Mouse (Mus musculus) thymus, adult 2 months (tissue): Measurements from ENCODE around the gene Adcy9. TPM values are rescaled to one million over a fixed set of nuclear protein-coding genes. Genes with fewer than 3 reads are reported as not detected.

Source experiments
- DNase-seq: peaks from one replicate; pipeline ENCODE4 v3.0.0; 2021
- H3K27ac ChIP-seq: fragments of 200-500 bp; 2 replicates; pipeline ENCODE4 v1.5.1; 2012; ENCODE audit warnings: low read length, control low read depth; ENCODE audit not compliant: control insufficient read depth, insufficient read depth
- H3K27me3 ChIP-seq: fragments of 200-500 bp; 2 replicates; pipeline ENCODE4 v1.6.1; 2012; ENCODE audit warnings: mild to moderate bottlenecking, low read length, moderate library complexity, mixed read lengths; ENCODE audit not compliant: control insufficient read depth, insufficient read depth
- H3K36me3 ChIP-seq: fragments of 200-500 bp; 2 replicates; pipeline ENCODE4 v1.6.1; 2012; ENCODE audit warnings: mild to moderate bottlenecking, low read length, moderate library complexity; ENCODE audit not compliant: control insufficient read depth, insufficient read depth
- H3K4me1 ChIP-seq: fragments of 200-500 bp; replicated peaks from 2 replicates; pipeline ENCODE4 v1.6.1; 2012; ENCODE audit warnings: low read length; ENCODE audit not compliant: control insufficient read depth, insufficient read depth
- H3K4me3 ChIP-seq: fragments of 200-500 bp; 2 replicates; pipeline ENCODE4 v1.5.1; 2012; ENCODE audit warnings: mild to moderate bottlenecking, low read length, control low read depth, moderate library complexity; ENCODE audit not compliant: control insufficient read depth, insufficient read depth
- CTCF ChIP-seq: fragments of 200-500 bp; IDR thresholded peaks from 2 replicates; pipeline ENCODE4 v1.5.1; 2012; ENCODE audit warnings: mild to moderate bottlenecking, control low read depth, low read length, moderate library complexity, borderline replicate concordance; ENCODE audit not compliant: control insufficient read depth, poor library complexity, insufficient read depth; ENCODE audit errors: extremely low read depth
- POLR2A ChIP-seq: fragments of 200-500 bp; IDR thresholded peaks from 2 replicates; pipeline ENCODE4 v1.6.1; 2012; ENCODE audit warnings: mild to moderate bottlenecking, low read length, control low read depth, moderate library complexity; ENCODE audit not compliant: control insufficient read depth, poor library complexity, insufficient read depth; ENCODE audit errors: extremely low read depth
- WGBS: fragments of 180-500 bp; shearing (Covaris S2); methylation state at CpG from one replicate; pipeline ENCODE4 v1.1.7; 2018; 5-methylcytosine and 5-hydroxymethylcytosine counted together
- polyA plus RNA-seq: library from polyadenylated mRNA; depleted of rRNA; stranded (reverse); fragments of >200 nt; gene quantifications from 2 replicates; pipeline ENCODE4 v1.2.3, GENCODE M21; 2012

The Adcy9 gene
- polyA plus RNA-seq, 1 experiment, result 7.6 TPM

- Histone ChIP-seq H3K4me3 (no peak overlapping the region), H3K36me3 (no peaks in the 10 kb centered on the region), H3K27me3 (no peaks in the 10 kb centered on the region), H3K27ac (no peak overlapping the region), H3K4me1 (no peaks in the 10 kb centered on the region)
- WGBS, result 94% methylated on average over 6 of the region's 6 CpGs
- TF ChIP-seq CTCF (no peak), POLR2A (no peak)
- no peak for DNase-seq
These were observed 14.2 kb downstream of the Adcy9 start for GRCm38 (mm10) chr16:4406047-4406586.

- Histone ChIP-seq H3K36me3 (no peaks in the 10 kb centered on the region), H3K27me3 (no peaks in the 10 kb centered on the region), H3K27ac (no peak overlapping the region), H3K4me1 (no peaks in the 10 kb centered on the region), H3K4me3 (no peak overlapping the region)
- WGBS, result 61% methylated on average over 8 of the region's 8 CpGs
- TF ChIP-seq POLR2A (no peak), CTCF (no peak)
- DNase-seq, result no peak
These were observed 15.2 kb downstream of the Adcy9 start for GRCm38 (mm10) chr16:4404933-4405761.

GRCm38 (mm10) chr16:4401109-4401508 is 19.2 kb downstream of the Adcy9 start:
- Histone ChIP-seq H3K27ac (no peak overlapping the region), H3K27me3 (no peaks in the 10 kb centered on the region), H3K36me3 (no peaks in the 10 kb centered on the region), H3K4me3 (no peak overlapping the region), H3K4me1 (no peaks in the 10 kb centered on the region)
- TF ChIP-seq CTCF (no peak), POLR2A (no peak)
- DNase-seq, result no peak
- 58% methylated on average over 1 of the region's 1 CpGs for WGBS

- TF ChIP-seq POLR2A (no peak), CTCF (no peak)
- Histone ChIP-seq H3K27me3 (no peaks in the 10 kb centered on the region), H3K4me3 (no peak overlapping the region), H3K36me3 (no peaks in the 10 kb centered on the region), H3K27ac (no peak overlapping the region), H3K4me1 (no peaks in the 10 kb centered on the region)
- no peak for DNase-seq
- 91% methylated on average over 5 of the region's 5 CpGs for WGBS
These were observed 20.7 kb downstream of the Adcy9 start for GRCm38 (mm10) chr16:4399471-4400223.

GRCm38 (mm10) chr16:4398782-4399181 is 21.5 kb downstream of the Adcy9 start:
- no peaks in the 10 kb centered on the region for H3K36me3 ChIP-seq
- no peak overlapping the region for H3K4me3 ChIP-seq
- no peak for DNase-seq
- H3K27ac ChIP-seq, result no peak overlapping the region
- H3K4me1 ChIP-seq, result no peaks in the 10 kb centered on the region
- H3K27me3 ChIP-seq, result no peaks in the 10 kb centered on the region
- WGBS, result 95% methylated on average over 2 of the region's 2 CpGs
- no peak for TF ChIP-seq POLR2A
- no peak for TF ChIP-seq CTCF

- DNase-seq, result no peak
- Histone ChIP-seq H3K27ac (no peak overlapping the region), H3K4me3 (no peak overlapping the region), H3K4me1 (no peaks in the 10 kb centered on the region), H3K36me3 (no peaks in the 10 kb centered on the region), H3K27me3 (no peaks in the 10 kb centered on the region)
- no peak for TF ChIP-seq CTCF
- no peak for TF ChIP-seq POLR2A
- 86% methylated on average over 7 of the region's 7 CpGs for WGBS
These were observed 22.7 kb downstream of the Adcy9 start for GRCm38 (mm10) chr16:4397636-4398035.
